In genomic region chr2:132305165-132305564, GRCm38 (mm10) we compare ENCODE assay signal across 25 mouse cellular contexts. TPM values are rescaled to one million over a fixed set of nuclear protein-coding genes. Genes with fewer than 3 reads are reported as not detected.
DNase-seq lines count a peak whose midpoint lies in the region; ATAC-seq and TF ChIP-seq lines count a peak whose summit lies in the region.
"Had no signal": no experiment of that assay in that cellular context is flagged by ENCODE, and none has a peak within 500 bp of the region (broad histone marks: within the 10 kb centered on the region; RNA-seq: fewer than 3 reads in every experiment).

No protein-coding gene starts in this region.

- H3K27me3 ChIP-seq in midbrain, embryonic 11.5 days (ENCODE audit: control insufficient read depth, insufficient read depth, low read length) = no peaks in the 10 kb centered on the region
- H3K27me3 ChIP-seq in midbrain, postnatal 0 days (ENCODE audit: insufficient read depth, low read length) = no peaks in the 10 kb centered on the region
- H3K27me3 ChIP-seq in liver, embryonic 15.5 days = no peaks in the 10 kb centered on the region
- H3K27me3 ChIP-seq: embryonic facial prominence, embryonic 15.5 days; forebrain, embryonic 13.5 days; heart, embryonic 15.5 days; hindbrain, embryonic 12.5 days; intestine, embryonic 15.5 days; neural tube, embryonic 12.5 days had no signal

- H3K4me1 ChIP-seq in midbrain, embryonic 11.5 days (ENCODE audit: control insufficient read depth, insufficient read depth, low read length) = no peaks in the 10 kb centered on the region
- no peaks in the 10 kb centered on the region for H3K4me1 ChIP-seq in midbrain, postnatal 0 days (ENCODE audit: insufficient read depth, low read length)
- H3K4me1 ChIP-seq in liver, embryonic 15.5 days (replicated peaks) = peaks cover 15% of the 10 kb centered on the region
- H3K4me1 ChIP-seq: embryonic facial prominence, embryonic 10.5 days; embryonic facial prominence, embryonic 15.5 days; forebrain, embryonic 13.5 days; heart, embryonic 10.5 days; heart, embryonic 15.5 days; hindbrain, embryonic 12.5 days; intestine, embryonic 15.5 days; midbrain, embryonic 10.5 days; neural tube, embryonic 12.5 days had no signal

- no peak overlapping the region for H3K9ac ChIP-seq in midbrain, embryonic 11.5 days (ENCODE audit: low read length)
- no peak overlapping the region for H3K9ac ChIP-seq in midbrain, postnatal 0 days (replicated peaks; ENCODE audit: low read length, poor library complexity, severe bottlenecking)
- no peak overlapping the region for H3K9ac ChIP-seq in liver, embryonic 15.5 days
- H3K9ac ChIP-seq: embryonic facial prominence, embryonic 15.5 days; forebrain, embryonic 13.5 days; heart, embryonic 15.5 days; hindbrain, embryonic 12.5 days; intestine, embryonic 15.5 days; neural tube, embryonic 12.5 days had no signal

- no peak for TF ChIP-seq CTCF in midbrain, postnatal 0 days (IDR thresholded peaks at IDR 0.05)

- no peak overlapping the region for H3K4me2 ChIP-seq in midbrain, embryonic 11.5 days
- no peak overlapping the region for H3K4me2 ChIP-seq in midbrain, postnatal 0 days (ENCODE audit: low read depth, low read length, poor library complexity, severe bottlenecking)
- no peak overlapping the region for H3K4me2 ChIP-seq in liver, embryonic 15.5 days
- H3K4me2 ChIP-seq: embryonic facial prominence, embryonic 15.5 days; forebrain, embryonic 13.5 days; heart, embryonic 15.5 days; hindbrain, embryonic 12.5 days; intestine, embryonic 15.5 days; neural tube, embryonic 12.5 days had no signal

- no peak overlapping the region for H3K27ac ChIP-seq in midbrain, embryonic 11.5 days (ENCODE audit: low read depth, low read length)
- no peak overlapping the region for H3K27ac ChIP-seq in midbrain, postnatal 0 days (ENCODE audit: low read depth, low read length)
- H3K27ac ChIP-seq in liver, embryonic 15.5 days (replicated peaks) = no peak overlapping the region
- H3K27ac ChIP-seq: embryonic facial prominence, embryonic 10.5 days; embryonic facial prominence, embryonic 15.5 days; forebrain, embryonic 13.5 days; heart, embryonic 10.5 days; heart, embryonic 15.5 days; hindbrain, embryonic 12.5 days; hindbrain, postnatal 0 days; intestine, embryonic 15.5 days; midbrain, embryonic 10.5 days; neural tube, embryonic 12.5 days had no signal

- ATAC-seq in midbrain, embryonic 11.5 days (ENCODE audit: low FRiP score) = no peak
- no peak for ATAC-seq in midbrain, postnatal 0 days (ENCODE audit: low FRiP score)
- peak; percentile 43 for ATAC-seq in liver, embryonic 15.5 days (ENCODE audit: insufficient read depth)
- ATAC-seq: forebrain, embryonic 13.5 days; hindbrain, postnatal 0 days; intestine, embryonic 15.5 days; midbrain, embryonic 16.5 days had no signal

- H3K36me3 ChIP-seq in midbrain, embryonic 11.5 days (ENCODE audit: control insufficient read depth, insufficient read depth, low read length) = peaks cover 8% of the 10 kb centered on the region; the same call in 1 of the 2 replicates
- peaks cover 68% of the 10 kb centered on the region for H3K36me3 ChIP-seq in midbrain, postnatal 0 days (ENCODE audit: insufficient read depth, low read length)
- H3K36me3 ChIP-seq in liver, embryonic 15.5 days (replicated peaks) = peaks cover 37% of the 10 kb centered on the region

- no peaks in the 10 kb centered on the region for H3K9me3 ChIP-seq in midbrain, embryonic 11.5 days (ENCODE audit: control insufficient read depth, low read length)
- no peaks in the 10 kb centered on the region for H3K9me3 ChIP-seq in midbrain, postnatal 0 days (ENCODE audit: low read length)
- no peaks in the 10 kb centered on the region for H3K9me3 ChIP-seq in liver, embryonic 15.5 days (replicated peaks)
- H3K9me3 ChIP-seq: embryonic facial prominence, embryonic 10.5 days; embryonic facial prominence, embryonic 15.5 days; forebrain, embryonic 13.5 days; heart, embryonic 10.5 days; heart, embryonic 15.5 days; hindbrain, embryonic 12.5 days; intestine, embryonic 15.5 days; midbrain, embryonic 10.5 days; neural tube, embryonic 12.5 days had no signal

- WGBS in midbrain, embryonic 11.5 days = 93% methylated on average over 7 of the region's 7 CpGs
- WGBS in midbrain, postnatal 0 days = 91% methylated on average over 7 of the region's 7 CpGs
- 27% methylated on average over 7 of the region's 7 CpGs for WGBS in liver, embryonic 15.5 days (ENCODE audit: insufficient replicate concordance)

- H3K4me3 ChIP-seq in midbrain, embryonic 11.5 days (ENCODE audit: low read depth, low read length) = no peak overlapping the region
- H3K4me3 ChIP-seq in midbrain, postnatal 0 days (ENCODE audit: low read depth, low read length) = no peak overlapping the region
- H3K4me3 ChIP-seq in liver, embryonic 15.5 days (replicated peaks) = no peak overlapping the region
- H3K4me3 ChIP-seq: embryonic facial prominence, embryonic 10.5 days; embryonic facial prominence, embryonic 15.5 days; forebrain, embryonic 13.5 days; heart, embryonic 10.5 days; heart, embryonic 15.5 days; hindbrain, embryonic 12.5 days; intestine, embryonic 15.5 days; midbrain, embryonic 10.5 days; myocyte; neural tube, embryonic 12.5 days had no signal

- DNase-seq in cerebellum, adult 9-11 months = peak; percentile 3
- no peak for DNase-seq in cerebellum, postnatal 10 days
- peak; percentile 72 for DNase-seq in midbrain, embryonic 11.5 days (ENCODE audit: low spot score, missing footprints)
- DNase-seq in midbrain, postnatal 0 days (ENCODE audit: low spot score) = no peak
- DNase-seq in urinary bladder, postnatal 10 days (ENCODE audit: low spot score) = no peak
- DNase-seq in embryo, embryonic 10.5 days (ENCODE audit: low spot score) = no peak
- no peak for DNase-seq in kidney, postnatal 10 days
- DNase-seq: adrenal gland, postnatal 36 days; gastrocnemius, postnatal 14 days; heart, postnatal 36 days; kidney, adult 2 months; lung, postnatal 36 days had no signal

RNA-seq across cellular contexts. Expression of gene Cds2, which starts 42.2 kb away (rescaled TPM):
- polyA plus RNA-seq in midbrain, embryonic 11.5 days (2014; fragmentation: Nextera tagmentation; extraction: Ambion mirVana) = 25.6 and 30.7 TPM in 2 replicates
- total RNA-seq in midbrain, postnatal 0 days (2014; rRNA removed) = 135 and 142 TPM in 2 replicates
- 32.6 and 33.3 TPM in 2 replicates for polyA plus RNA-seq in midbrain, postnatal 0 days (2015; fragmentation: Nextera tagmentation; extraction: Ambion mirVana)
- 8.8 and 9.6 TPM in 2 replicates for polyA plus RNA-seq in liver, embryonic 15.5 days (2015; fragmentation: Nextera tagmentation; extraction: Ambion mirVana)

RNA-seq across cellular contexts. Expression of gene Pcna, which starts 52.1 kb away (rescaled TPM):
- 405 and 408 TPM in 2 replicates for polyA plus RNA-seq in midbrain, embryonic 11.5 days (2014; fragmentation: Nextera tagmentation; extraction: Ambion mirVana)
- total RNA-seq in midbrain, postnatal 0 days (2014; rRNA removed) = 111 and 118 TPM in 2 replicates
- polyA plus RNA-seq in midbrain, postnatal 0 days (2015; fragmentation: Nextera tagmentation; extraction: Ambion mirVana) = 90.8 and 91.0 TPM in 2 replicates
- polyA plus RNA-seq in liver, embryonic 15.5 days (2015; fragmentation: Nextera tagmentation; extraction: Ambion mirVana) = 249 and 274 TPM in 2 replicates

RNA-seq across cellular contexts. Expression of gene Tmem230, which starts 57.6 kb away (rescaled TPM):
- 54.2 and 57.1 TPM in 2 replicates for polyA plus RNA-seq in midbrain, embryonic 11.5 days (2014; fragmentation: Nextera tagmentation; extraction: Ambion mirVana)
- total RNA-seq in midbrain, postnatal 0 days (2014; rRNA removed) = 42.0 and 59.5 TPM in 2 replicates
- polyA plus RNA-seq in midbrain, postnatal 0 days (2015; fragmentation: Nextera tagmentation; extraction: Ambion mirVana) = 38.3 and 40.1 TPM in 2 replicates
- 14.7 and 15.5 TPM in 2 replicates for polyA plus RNA-seq in liver, embryonic 15.5 days (2015; fragmentation: Nextera tagmentation; extraction: Ambion mirVana)

Comparison
In these comparisons a context has a peak if more than half of its experiments do, and no peak if none do; other contexts are left out.
1. DNase-seq: peak in cerebellum, adult 9-11 months (single experiment) and midbrain, embryonic 11.5 days (single experiment); none in cerebellum, postnatal 10 days (0 of 2), midbrain, postnatal 0 days (single experiment), urinary bladder, postnatal 10 days (single experiment), embryo, embryonic 10.5 days (single experiment) and kidney, postnatal 10 days (single experiment).